Mouse (Mus musculus) hindbrain, embryonic 12.5 days (tissue): ENCODE measurements at regions not wholly inside any gene's neighbourhood (a gene's known extent, or its start where the extent isn't known, plus 50 kb on each side); places are given as distances from the start of the nearest gene placed in this dataset.

Experiments used
- ATAC-seq: fragments of 200-750 bp; cut with Nextera tagmentation; 2 replicates; pipeline ENCODE4 v1.8.0; 2017; ENCODE audit warnings: moderate TSS enrichment; ENCODE audit not compliant: low FRiP score
- H3K27ac ChIP-seq: fragments of 300-500 bp; sonication (generic); 2 replicates; pipeline ENCODE4 v1.5.1; 2016; ENCODE audit warnings: mild to moderate bottlenecking
- H3K27me3 ChIP-seq: fragments of 300-500 bp; sonication (generic); 2 replicates; pipeline ENCODE4 v1.6.1; 2016; ENCODE audit warnings: mild to moderate bottlenecking
- H3K36me3 ChIP-seq: fragments of 300-500 bp; sonication (generic); 2 replicates; pipeline ENCODE4 v1.6.1; 2016; ENCODE audit warnings: mild to moderate bottlenecking
- H3K4me1 ChIP-seq: fragments of 300-500 bp; sonication (generic); 2 replicates; pipeline ENCODE4 v1.6.1; 2016
- H3K4me2 ChIP-seq: fragments of 300-500 bp; sonication (generic); replicated peaks from 2 replicates; pipeline ENCODE4 v1.6.1; 2016; ENCODE audit warnings: mild to moderate bottlenecking
- H3K4me3 ChIP-seq: fragments of 300-500 bp; sonication (generic); 2 replicates; pipeline ENCODE4 v1.5.1; 2016; ENCODE audit warnings: mild to moderate bottlenecking
- H3K9ac ChIP-seq: fragments of 300-500 bp; sonication (generic); 2 replicates; pipeline ENCODE4 v1.6.1; 2016; ENCODE audit warnings: mild to moderate bottlenecking, moderate library complexity
- H3K9me3 ChIP-seq: fragments of 300-500 bp; sonication (generic); replicated peaks from 2 replicates; pipeline ENCODE4 v1.6.1; 2016; ENCODE audit warnings: mild to moderate bottlenecking
- WGBS: fragments of 180-500 bp; shearing (Covaris S2); methylation state at CpG from one replicate; pipeline ENCODE4 v1.1.7; 2016; 5-methylcytosine and 5-hydroxymethylcytosine counted together

- H3K27me3 ChIP-seq, result no peaks in the 10 kb centered on the region
- no peak for ATAC-seq
- WGBS, result 93% methylated on average over 2 of the region's 2 CpGs
- no peak overlapping the region for H3K4me2 ChIP-seq
- H3K4me3 ChIP-seq, result no peak overlapping the region
- H3K27ac ChIP-seq, result no peak overlapping the region
- H3K4me1 ChIP-seq, result no peaks in the 10 kb centered on the region
- no peak overlapping the region for H3K9ac ChIP-seq
- H3K36me3 ChIP-seq, result no peaks in the 10 kb centered on the region
- no peaks in the 10 kb centered on the region for H3K9me3 ChIP-seq
Observed at GRCm38 (mm10) chr1:183961383-183961782, 51.7 kb upstream of the Dusp10 start.

- WGBS, result 94% methylated on average over 2 of the region's 2 CpGs
- H3K9ac ChIP-seq, result no peak overlapping the region
Observed at GRCm38 (mm10) chr1:183962486-183962885, 50.6 kb upstream of the Dusp10 start.

GRCm38 (mm10) chr1:183963286-183963685 is 49.8 kb upstream of the Dusp10 start:
- Histone ChIP-seq H3K27me3 (no peaks in the 10 kb centered on the region), H3K9ac (no peak overlapping the region), H3K9me3 (no peaks in the 10 kb centered on the region), H3K36me3 (no peaks in the 10 kb centered on the region), H3K4me2 (no peak overlapping the region), H3K4me1 (no peaks in the 10 kb centered on the region), H3K27ac (no peak overlapping the region), H3K4me3 (no peak overlapping the region)
- 92% methylated on average over 4 of the region's 4 CpGs for WGBS
- ATAC-seq, result no peak

More at GRCm38 (mm10) chr1:183962486-183962885, 50.6 kb upstream of the Dusp10 start:
- no peak for ATAC-seq
- no peaks in the 10 kb centered on the region for H3K27me3 ChIP-seq
- H3K4me1 ChIP-seq, result no peaks in the 10 kb centered on the region
- no peaks in the 10 kb centered on the region for H3K9me3 ChIP-seq
- H3K27ac ChIP-seq, result no peak overlapping the region
- no peak overlapping the region for H3K4me3 ChIP-seq
- no peak overlapping the region for H3K4me2 ChIP-seq
- no peaks in the 10 kb centered on the region for H3K36me3 ChIP-seq
